Mouse (Mus musculus) olfactory bulb, adult 2 months (tissue): Measurements from ENCODE around the gene Kalrn.

Experiments used
- CTCF ChIP-seq: fragments of 200-500 bp; IDR thresholded peaks from 2 replicates; pipeline ENCODE4 v1.5.1; 2012; ENCODE audit warnings: low read depth, mild to moderate bottlenecking, low read length, moderate library complexity; ENCODE audit not compliant: insufficient read depth
- POLR2A ChIP-seq: fragments of 200-500 bp; IDR thresholded peaks from 2 replicates; pipeline ENCODE4 v1.6.1; 2012; ENCODE audit warnings: mild to moderate bottlenecking, low read depth, low read length, moderate library complexity; ENCODE audit not compliant: insufficient read depth

GRCm38 (mm10) chr16:33933411-33933810 is 639.9 kb downstream of the Kalrn start:
- no peak for TF ChIP-seq POLR2A
- TF ChIP-seq CTCF, result no peak
